Mouse (Mus musculus): Measurements from ENCODE around the gene Il1f5. TPM values are rescaled to one million over a fixed set of nuclear protein-coding genes. Genes with fewer than 3 reads are reported as not detected.

Il1f5 gene
- total and polyA plus RNA-seq, 2 experiments, result not detected

- Histone ChIP-seq H3K79me2 (ENCODE audit: control insufficient read depth, insufficient read depth, low read length) (no peaks in the 10 kb centered on the region), H3K4me3 (ENCODE audit: insufficient read depth, low read depth, low read length) (no peak overlapping the region), H3K27me3 (ENCODE audit: control insufficient read depth, insufficient read depth, low read length) (no peaks in the 10 kb centered on the region), H3K9ac (ENCODE audit: low read depth, low read length) (no peak overlapping the region), H3K27ac (replicated peaks; ENCODE audit: insufficient read depth, low read depth, low read length) (no peak overlapping the region), H3K36me3 (ENCODE audit: control insufficient read depth, insufficient read depth, low read length) (no peaks in the 10 kb centered on the region), H3K4me1 (ENCODE audit: control insufficient read depth, insufficient read depth, low read length) (no peaks in the 10 kb centered on the region)
- TF ChIP-seq CTCF (IDR thresholded peaks at IDR 0.05; ENCODE audit: low read depth, low read length) (no peak), POLR2A (IDR thresholded peaks at IDR 0.05; ENCODE audit: extremely low read depth, insufficient read depth, low read length) (no peak)
- 34% methylated on average over 1 of the region's 1 CpGs for WGBS
- no peak for DNase-seq (ENCODE audit: extremely low read depth, low read depth, low spot score)
Measured at GRCm38 (mm10) chr2:24294616-24295015, 17.9 kb downstream of the Il1f5 start.

- H3K9ac ChIP-seq (ENCODE audit: low read depth, low read length), result no peak overlapping the region
- H3K36me3 ChIP-seq (ENCODE audit: control insufficient read depth, insufficient read depth, low read length), result no peaks in the 10 kb centered on the region
- no peak overlapping the region for H3K27ac ChIP-seq (replicated peaks; ENCODE audit: insufficient read depth, low read depth, low read length)
- no peaks in the 10 kb centered on the region for H3K27me3 ChIP-seq (ENCODE audit: control insufficient read depth, insufficient read depth, low read length)
- TF ChIP-seq CTCF (IDR thresholded peaks at IDR 0.05; ENCODE audit: low read depth, low read length) (peak; percentile 65), POLR2A (IDR thresholded peaks at IDR 0.05; ENCODE audit: extremely low read depth, insufficient read depth, low read length) (no peak)
- H3K4me3 ChIP-seq (ENCODE audit: insufficient read depth, low read depth, low read length), result no peak overlapping the region
- 5% methylated on average over 3 of the region's 3 CpGs for WGBS
- H3K79me2 ChIP-seq (ENCODE audit: control insufficient read depth, insufficient read depth, low read length), result no peaks in the 10 kb centered on the region
- no peaks in the 10 kb centered on the region for H3K4me1 ChIP-seq (ENCODE audit: control insufficient read depth, insufficient read depth, low read length)
- peak; percentile 42 for DNase-seq (ENCODE audit: extremely low read depth, low read depth, low spot score)
Measured at GRCm38 (mm10) chr2:24296837-24297236, 20.1 kb downstream of the Il1f5 start.

GRCm38 (mm10) chr2:24311302-24312001 lies 34.7 kb downstream of the Il1f5 start:
- H3K79me2 ChIP-seq (ENCODE audit: control insufficient read depth, insufficient read depth, low read length), result no peaks in the 10 kb centered on the region
- 21% methylated on average over 6 of the region's 6 CpGs for WGBS
- H3K9ac ChIP-seq (ENCODE audit: low read depth, low read length), result no peak overlapping the region
- peak; percentile 69 for DNase-seq (ENCODE audit: extremely low read depth, low read depth, low spot score)
- 0 out of 2 replicates have a peak, but pooled peaks cover 3% of the 10 kb centered on the region for H3K4me1 ChIP-seq (ENCODE audit: control insufficient read depth, insufficient read depth, low read length)
- no peak overlapping the region for H3K4me3 ChIP-seq (ENCODE audit: insufficient read depth, low read depth, low read length)
- H3K36me3 ChIP-seq (ENCODE audit: control insufficient read depth, insufficient read depth, low read length), result no peaks in the 10 kb centered on the region
- TF ChIP-seq CTCF (IDR thresholded peaks at IDR 0.05; ENCODE audit: low read depth, low read length), result no peak
- TF ChIP-seq POLR2A (IDR thresholded peaks at IDR 0.05; ENCODE audit: extremely low read depth, insufficient read depth, low read length), result no peak
- no peaks in the 10 kb centered on the region for H3K27me3 ChIP-seq (ENCODE audit: control insufficient read depth, insufficient read depth, low read length)
- H3K27ac ChIP-seq (replicated peaks; ENCODE audit: insufficient read depth, low read depth, low read length), result no peak overlapping the region

GRCm38 (mm10) chr2:24316919-24317318 lies 40.2 kb downstream of the Il1f5 start:
- no peak for TF ChIP-seq CTCF (IDR thresholded peaks at IDR 0.05; ENCODE audit: low read depth, low read length)
- TF ChIP-seq POLR2A (IDR thresholded peaks at IDR 0.05; ENCODE audit: extremely low read depth, insufficient read depth, low read length), result no peak
- Histone ChIP-seq H3K9ac (ENCODE audit: low read depth, low read length) (no peak overlapping the region), H3K27ac (replicated peaks; ENCODE audit: insufficient read depth, low read depth, low read length) (no peak overlapping the region), H3K79me2 (ENCODE audit: control insufficient read depth, insufficient read depth, low read length) (no peaks in the 10 kb centered on the region), H3K27me3 (ENCODE audit: control insufficient read depth, insufficient read depth, low read length) (no peaks in the 10 kb centered on the region), H3K4me1 (ENCODE audit: control insufficient read depth, insufficient read depth, low read length) (no peaks in the 10 kb centered on the region), H3K36me3 (ENCODE audit: control insufficient read depth, insufficient read depth, low read length) (no peaks in the 10 kb centered on the region), H3K4me3 (ENCODE audit: insufficient read depth, low read depth, low read length) (no peak overlapping the region)
- WGBS, result 81% methylated on average over 1 of the region's 1 CpGs
- no peak for DNase-seq (ENCODE audit: extremely low read depth, low read depth, low spot score)

GRCm38 (mm10) chr2:24317919-24318598 lies 41.3 kb downstream of the Il1f5 start:
- WGBS, result 81% methylated on average over 4 of the region's 4 CpGs
- DNase-seq (ENCODE audit: extremely low read depth, low read depth, low spot score), result no peak
- no peaks in the 10 kb centered on the region for H3K27me3 ChIP-seq (ENCODE audit: control insufficient read depth, insufficient read depth, low read length)
- H3K9ac ChIP-seq (ENCODE audit: low read depth, low read length), result no peak overlapping the region
- no peak overlapping the region for H3K27ac ChIP-seq (replicated peaks; ENCODE audit: insufficient read depth, low read depth, low read length)
- TF ChIP-seq POLR2A (IDR thresholded peaks at IDR 0.05; ENCODE audit: extremely low read depth, insufficient read depth, low read length) (no peak), CTCF (IDR thresholded peaks at IDR 0.05; ENCODE audit: low read depth, low read length) (no peak)
- H3K36me3 ChIP-seq (ENCODE audit: control insufficient read depth, insufficient read depth, low read length), result no peaks in the 10 kb centered on the region
- no peak overlapping the region for H3K4me3 ChIP-seq (ENCODE audit: insufficient read depth, low read depth, low read length)
- H3K79me2 ChIP-seq (ENCODE audit: control insufficient read depth, insufficient read depth, low read length), result no peaks in the 10 kb centered on the region
- no peaks in the 10 kb centered on the region for H3K4me1 ChIP-seq (ENCODE audit: control insufficient read depth, insufficient read depth, low read length)

Other genes with a start within 250 kb of the Il1f5 start
- gene Hnmt, start 227.6 kb upstream of the Il1f5 start, total RNA-seq (2014; rRNA removed), result 27.7 and 46.7 TPM in 2 replicates
- gene Hnmt, start 227.6 kb upstream of the Il1f5 start, polyA plus RNA-seq (2012; rRNA removed), result 2.3 and 3.0 TPM in 2 replicates
- not detected in 2 replicates for gene Tbpl2, start 180.4 kb upstream of the Il1f5 start, total RNA-seq (2014; rRNA removed)
- gene Tbpl2, start 180.4 kb upstream of the Il1f5 start, polyA plus RNA-seq (2012; rRNA removed), result not detected in 2 replicates
- gene Il1f8, start 123.8 kb upstream of the Il1f5 start, total RNA-seq (2014; rRNA removed), result not detected in 2 replicates
- gene Il1f8, start 123.8 kb upstream of the Il1f5 start, polyA plus RNA-seq (2012; rRNA removed), result not detected in 2 replicates
- gene Il1f9, start 90.5 kb upstream of the Il1f5 start, total RNA-seq (2014; rRNA removed), result 0.18 TPM in 1 of 2 replicates, not detected in the other
- gene Il1f9, start 90.5 kb upstream of the Il1f5 start, polyA plus RNA-seq (2012; rRNA removed), result not detected in 2 replicates
- gene Il1f6, start 61.5 kb upstream of the Il1f5 start, total RNA-seq (2014; rRNA removed), result not detected in 2 replicates
- not detected in 2 replicates for gene Il1f6, start 61.5 kb upstream of the Il1f5 start, polyA plus RNA-seq (2012; rRNA removed)
- not detected in 2 replicates for gene Il1f10, start 14.2 kb downstream of the Il1f5 start, total RNA-seq (2014; rRNA removed)
- gene Il1f10, start 14.2 kb downstream of the Il1f5 start, polyA plus RNA-seq (2012; rRNA removed), result not detected in 2 replicates
- 10.8 and 13.9 TPM in 2 replicates for gene Il1rn, start 59.9 kb downstream of the Il1f5 start, total RNA-seq (2014; rRNA removed)
- gene Il1rn, start 59.9 kb downstream of the Il1f5 start, polyA plus RNA-seq (2012; rRNA removed), result 1.3 and 1.5 TPM in 2 replicates
- 1.6 and 3.7 TPM in 2 replicates for gene Psd4, start 90.6 kb downstream of the Il1f5 start, total RNA-seq (2014; rRNA removed)
- gene Psd4, start 90.6 kb downstream of the Il1f5 start, polyA plus RNA-seq (2012; rRNA removed), result 1.5 and 2.1 TPM in 2 replicates
- 0.09 TPM in 1 of 2 replicates, not detected in the other for gene Pax8, start 198.6 kb downstream of the Il1f5 start, total RNA-seq (2014; rRNA removed)
- gene Pax8, start 198.6 kb downstream of the Il1f5 start, polyA plus RNA-seq (2012; rRNA removed), result not detected in 2 replicates